Mouse (Mus musculus) liver, embryonic 14.5 days (tissue): ENCODE data around the gene AW822073.

ENCODE experiments used
- CTCF ChIP-seq: IDR thresholded peaks from 2 replicates; pipeline ENCODE4 v1.5.1; 2016; ENCODE audit warnings: antibody characterized with exemption, low read depth, control low read depth
- EP300 ChIP-seq: IDR thresholded peaks from 2 replicates; pipeline ENCODE4 v1.6.1; 2016; ENCODE audit warnings: antibody characterized with exemption, low read depth

GRCm38 (mm10) chr10:58214497-58214896 is 10.2 kb downstream of the AW822073 start:
- TF ChIP-seq EP300: no peak
- TF ChIP-seq CTCF: no peak
